Mouse (Mus musculus) embryo, embryonic 10.5 days (tissue): ENCODE data around the gene Myo6.
A peak's percentile ranks its signal among the peaks of the same experiment; 100 is the strongest.

Source experiments
- DNase-seq: peaks from one replicate; pipeline ENCODE4 v3.0.0-alpha.2; 2015; ENCODE audit warnings: low spot score

Myo6 gene

GRCm38 (mm10) chr9:80164611-80165474, at the start of gene Myo6:
TSS of gene Myo6 (plus strand) at chr9:80165031.
- DNase-seq: peak; percentile 94

- peak; percentile 48 for DNase-seq
Observed at GRCm38 (mm10) chr9:80145992-80146587, 18.7 kb upstream of the Myo6 start.

GRCm38 (mm10) chr9:80149594-80149993, 15.2 kb upstream of the Myo6 start:
- no peak for DNase-seq

- DNase-seq: peak; percentile 29
Observed at GRCm38 (mm10) chr9:80155277-80155676, 9.6 kb upstream of the Myo6 start.

GRCm38 (mm10) chr9:80156780-80157179, 8.1 kb upstream of the Myo6 start:
- DNase-seq: no peak

GRCm38 (mm10) chr9:80157840-80158465, 6.9 kb upstream of the Myo6 start:
- no peak for DNase-seq

GRCm38 (mm10) chr9:80158937-80159336, 5.9 kb upstream of the Myo6 start:
- DNase-seq: no peak

GRCm38 (mm10) chr9:80161451-80161850, 3.4 kb upstream of the Myo6 start:
- no peak for DNase-seq

- DNase-seq: no peak
Observed at GRCm38 (mm10) chr9:80163126-80163723, 1.6 kb upstream of the Myo6 start.

- no peak for DNase-seq
Observed at GRCm38 (mm10) chr9:80164191-80164590, 640 bp upstream of the Myo6 start.

GRCm38 (mm10) chr9:80165690-80166089, 859 bp downstream of the Myo6 start:
- no peak for DNase-seq

- no peak for DNase-seq
Observed at GRCm38 (mm10) chr9:80166425-80166824, 1.6 kb downstream of the Myo6 start.

GRCm38 (mm10) chr9:80167089-80167488, 2.3 kb downstream of the Myo6 start:
- no peak for DNase-seq

- no peak for DNase-seq
Observed at GRCm38 (mm10) chr9:80169551-80169950, 4.7 kb downstream of the Myo6 start.

- no peak for DNase-seq
Observed at GRCm38 (mm10) chr9:80171241-80171640, 6.4 kb downstream of the Myo6 start.

GRCm38 (mm10) chr9:80172396-80173222, 7.8 kb downstream of the Myo6 start:
- DNase-seq: peak; percentile 40

GRCm38 (mm10) chr9:80173629-80174028, 8.8 kb downstream of the Myo6 start:
- DNase-seq: peak; percentile 37

GRCm38 (mm10) chr9:80176696-80177478, 12.1 kb downstream of the Myo6 start:
- DNase-seq: no peak

- DNase-seq: no peak
Observed at GRCm38 (mm10) chr9:80178670-80179069, 13.8 kb downstream of the Myo6 start.

- DNase-seq: no peak
Observed at GRCm38 (mm10) chr9:80179688-80180087, 14.9 kb downstream of the Myo6 start.

- no peak for DNase-seq
Observed at GRCm38 (mm10) chr9:80180771-80181170, 15.9 kb downstream of the Myo6 start.
